Mouse (Mus musculus): ENCODE measurements around the gene Acat2. TPM values are rescaled to one million over a fixed set of nuclear protein-coding genes. Genes with fewer than 3 reads are reported as not detected.
"Not testable (repeated sequence)": the region's sequence is repeated elsewhere in the genome, so short reads cannot be mapped to it uniquely, and the experiment has no call there.

The Acat2 gene
- polyA plus RNA-seq, 1 experiment from 2014 or later = 360 TPM

DNA sequence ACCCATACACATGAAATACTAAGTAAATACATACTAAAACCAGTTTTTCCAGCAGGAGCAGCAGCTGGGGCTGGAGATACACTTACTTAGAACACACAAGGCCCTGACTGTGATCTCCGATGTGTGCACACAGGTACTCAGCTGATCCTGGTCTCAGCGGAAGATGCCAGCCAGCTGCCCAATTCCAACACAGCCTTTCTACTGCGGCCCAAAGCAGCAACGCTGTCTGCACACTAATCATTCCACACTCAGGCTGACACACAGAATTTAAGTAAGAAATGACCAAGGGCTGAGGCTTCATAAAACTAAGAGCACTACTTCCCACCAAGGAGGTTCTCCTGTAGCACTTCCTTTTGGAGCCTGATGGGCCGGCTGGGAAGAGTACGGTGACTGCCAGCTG lies 58.3 kb downstream of the Acat2 start:
- WGBS = 95% methylated on average over 6 of the region's 6 CpGs
- H3K27ac ChIP-seq = no peak overlapping the region
- H3K4me1 ChIP-seq (replicated peaks) = peaks cover 9% of the 10 kb centered on the region
- no peaks in the 10 kb centered on the region for H3K27me3 ChIP-seq
- no peak for ATAC-seq
- peaks cover 46% of the 10 kb centered on the region for H3K36me3 ChIP-seq
- H3K4me3 ChIP-seq (replicated peaks) = no peak overlapping the region
- no peak overlapping the region for H3K4me2 ChIP-seq (replicated peaks)
- no peak overlapping the region for H3K9ac ChIP-seq (replicated peaks)
- H3K9me3 ChIP-seq = no peaks in the 10 kb centered on the region

DNA sequence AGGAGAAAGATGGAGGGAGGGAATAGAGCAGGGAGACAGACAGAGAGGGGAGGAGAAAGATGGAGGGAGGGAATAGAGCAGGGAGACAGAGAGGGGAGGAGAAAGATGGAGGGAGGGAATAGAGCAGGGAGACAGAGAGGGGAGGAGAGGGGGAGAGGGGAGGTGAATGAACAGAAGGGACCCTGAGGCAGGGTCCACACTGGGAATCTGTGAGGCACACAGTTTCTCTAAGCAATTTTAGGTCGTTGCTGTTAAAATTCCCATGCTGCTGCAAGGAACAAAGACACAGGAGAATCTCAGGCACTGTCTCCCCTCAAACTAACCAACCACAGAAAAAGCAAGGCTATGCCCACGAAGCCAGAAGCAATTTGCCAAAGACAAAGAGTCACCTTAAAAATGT lies 61.9 kb downstream of the Acat2 start:
- not testable (repeated sequence) for H3K4me1 ChIP-seq (replicated peaks); H3K9ac ChIP-seq (replicated peaks); H3K9me3 ChIP-seq; H3K4me3 ChIP-seq (replicated peaks); H3K27me3 ChIP-seq; ATAC-seq; H3K4me2 ChIP-seq (replicated peaks)
- peak overlapping the region; percentile 61; the same call in 1 of the 2 replicates for H3K27ac ChIP-seq
- H3K36me3 ChIP-seq = peaks cover 42% of the 10 kb centered on the region
- WGBS = 38% methylated on average over 2 of the region's 2 CpGs

DNA sequence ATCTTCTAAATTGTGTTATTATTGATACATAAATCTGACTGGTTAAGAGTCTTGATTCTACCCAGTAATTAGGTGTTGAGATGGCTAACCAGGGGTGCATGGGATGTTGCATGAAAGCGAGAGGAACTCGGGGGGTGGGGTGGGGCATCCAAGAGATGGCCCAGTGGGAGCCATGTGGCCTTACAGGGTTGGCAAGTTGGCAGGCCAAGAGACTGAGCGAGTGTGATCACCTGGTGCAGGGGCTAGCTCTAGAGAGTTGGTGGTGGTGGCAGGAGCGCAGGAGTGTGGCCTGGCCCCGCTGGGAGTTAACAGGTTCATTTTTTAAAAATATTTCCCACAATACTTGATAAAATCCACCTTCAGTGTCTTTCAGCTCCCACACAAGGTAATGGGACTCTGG lies 62.9 kb downstream of the Acat2 start:
- no peaks in the 10 kb centered on the region for H3K4me1 ChIP-seq (replicated peaks)
- peak; percentile 62; the same call in 1 of the 2 replicates for ATAC-seq

More for the DNA sequence above, 62.9 kb downstream of the Acat2 start:
- Histone ChIP-seq H3K36me3 (peaks cover 48% of the 10 kb centered on the region), H3K4me3 (replicated peaks) (no peak overlapping the region), H3K27me3 (no peaks in the 10 kb centered on the region), H3K4me2 (replicated peaks) (no peak overlapping the region), H3K9ac (replicated peaks) (no peak overlapping the region), H3K9me3 (no peaks in the 10 kb centered on the region), H3K27ac (peak overlapping the region; percentile 12; the same call in 1 of the 2 replicates)
- 86% methylated on average over 5 of the region's 5 CpGs for WGBS

Other genes with a start within 250 kb of the Acat2 start
- 11.0 and 11.2 TPM in 2 replicates for gene Igf2r, start 191.1 kb downstream of the Acat2 start, polyA plus RNA-seq (2015; fragmentation: Nextera tagmentation; extraction: Ambion mirVana)
- gene Mas1, start 92.6 kb downstream of the Acat2 start, polyA plus RNA-seq (2015; fragmentation: Nextera tagmentation; extraction: Ambion mirVana) = not detected in 2 replicates
- not detected in 2 replicates for gene Mrgprh, start 84.7 kb downstream of the Acat2 start, polyA plus RNA-seq (2015; fragmentation: Nextera tagmentation; extraction: Ambion mirVana)
- 1.5 and 2.0 TPM in 2 replicates for gene Pnldc1, start 50.5 kb downstream of the Acat2 start, polyA plus RNA-seq (2015; fragmentation: Nextera tagmentation; extraction: Ambion mirVana)
- gene Tcp1, start 45.0 kb downstream of the Acat2 start, polyA plus RNA-seq (2015; fragmentation: Nextera tagmentation; extraction: Ambion mirVana) = 403 and 435 TPM in 2 replicates
- gene Mrpl18, start 44.4 kb downstream of the Acat2 start, polyA plus RNA-seq (2015; fragmentation: Nextera tagmentation; extraction: Ambion mirVana) = 138 and 145 TPM in 2 replicates
- gene Acat3, start 20.1 kb downstream of the Acat2 start, polyA plus RNA-seq (2015; fragmentation: Nextera tagmentation; extraction: Ambion mirVana) = 0.92 and 1.1 TPM in 2 replicates
- 149 and 160 TPM in 2 replicates for gene Wtap, start 33.4 kb upstream of the Acat2 start, polyA plus RNA-seq (2015; fragmentation: Nextera tagmentation; extraction: Ambion mirVana)
- gene Sod2, start 46.1 kb upstream of the Acat2 start, polyA plus RNA-seq (2015; fragmentation: Nextera tagmentation; extraction: Ambion mirVana) = 105 and 112 TPM in 2 replicates
- gene Gpr31b, start 91.5 kb upstream of the Acat2 start, polyA plus RNA-seq (2015; fragmentation: Nextera tagmentation; extraction: Ambion mirVana) = not detected in 2 replicates
- gene Tcp10b, start 100.4 kb upstream of the Acat2 start, polyA plus RNA-seq (2015; fragmentation: Nextera tagmentation; extraction: Ambion mirVana) = 0.13 TPM in 1 of 2 replicates, not detected in the other
- gene Unc93a, start 171.1 kb upstream of the Acat2 start, polyA plus RNA-seq (2015; fragmentation: Nextera tagmentation; extraction: Ambion mirVana) = 0.07 TPM in 1 of 2 replicates, not detected in the other

All from midbrain, embryonic 13.5 days (tissue).